Mouse (Mus musculus) heart, postnatal 0 days (tissue): Measurements from ENCODE around the gene Ces5a.

ENCODE experiments used
- CTCF ChIP-seq: IDR thresholded peaks from 2 replicates; pipeline ENCODE4 v1.5.1; 2016; ENCODE audit warnings: antibody characterized with exemption, control low read depth, low read depth
- EP300 ChIP-seq: IDR thresholded peaks from 2 replicates; pipeline ENCODE4 v1.6.1; 2016; ENCODE audit warnings: antibody characterized with exemption, low read depth

- TF ChIP-seq EP300 = no peak
- no peak for TF ChIP-seq CTCF
These were observed 31.5 kb upstream of the Ces5a start for GRCm38 (mm10) chr8:93567086-93567485.
